Mouse (Mus musculus): ENCODE measurements around the gene Desi1.

GRCm38 (mm10) chr15:82032386-82032785, 1.3 kb downstream of the Desi1 start:
- TF ChIP-seq POLR2A (IDR thresholded peaks at IDR 0.05; ENCODE audit: insufficient read length, low read depth) (no peak), E2F4 (IDR thresholded peaks at IDR 0.05; ENCODE audit: insufficient read depth) (no peak), CEBPB (IDR thresholded peaks at IDR 0.05; ENCODE audit: insufficient read depth, poor library complexity, severe bottlenecking) (no peak), POLR2AphosphoS2 (IDR thresholded peaks at IDR 0.05; ENCODE audit: insufficient read length, low read depth) (no peak), TCF12 (IDR thresholded peaks at IDR 0.05; ENCODE audit: insufficient read depth, poor library complexity, severe bottlenecking) (no peak), MAX (IDR thresholded peaks at IDR 0.05; ENCODE audit: low read depth) (no peak), TCF3 (IDR thresholded peaks at IDR 0.05; ENCODE audit: insufficient read length, low read depth) (no peak), MYOD1 (IDR thresholded peaks at IDR 0.05; ENCODE audit: control insufficient read depth in 1 of 3, insufficient read length in 2 of 3, low read depth in 2 of 3) (no peak), USF1 (IDR thresholded peaks at IDR 0.05; ENCODE audit: low read depth) (no peak), MYOG (IDR thresholded peaks at IDR 0.05; ENCODE audit: control insufficient read depth in 1 of 3, insufficient read depth in 1 of 3, insufficient read length in 2 of 3, low read depth in 2 of 3) (no peak)

Data from myocyte (in vitro differentiated cells).